Mouse (Mus musculus) lung, postnatal 0 days (tissue): ENCODE results near the gene 1700020A23Rik.

ENCODE experiments used
- CTCF ChIP-seq: IDR thresholded peaks from 2 replicates; pipeline ENCODE4 v1.5.1; 2016; ENCODE audit warnings: antibody characterized with exemption, mild to moderate bottlenecking
- EP300 ChIP-seq: IDR thresholded peaks from 2 replicates; pipeline ENCODE4 v1.6.1; 2016; ENCODE audit warnings: antibody characterized with exemption, mild to moderate bottlenecking, control low read depth

GRCm38 (mm10) chr2:130383895-130384294 lies 21.2 kb upstream of the 1700020A23Rik start:
- TF ChIP-seq EP300, result no peak
- TF ChIP-seq CTCF, result no peak
